Mouse (Mus musculus) gastrocnemius, adult 18-20 months (tissue): Measurements from ENCODE around the gene Hnrnpdl. TPM values are rescaled to one million over a fixed set of nuclear protein-coding genes. Genes with fewer than 3 reads are reported as not detected.

Experiments used
- DNase-seq: peaks from one replicate; pipeline ENCODE4 v3.0.0; 2021; ENCODE audit warnings: low spot score
- long read RNA-seq, 2 experiments: library from polyadenylated mRNA; stranded (forward); transcript quantifications; one replicate each; pipeline ENCODE4 v2.0.0; 2021
- total RNA-seq, 2 experiments: library from RNA; stranded (reverse); gene quantifications; 2 replicates each; pipeline ENCODE4 v1.2.3; 2021

Hnrnpdl gene
- 10 to 100 TPM; 67.4 to 67.7 TPM for total RNA-seq
- long read RNA-seq, experiment 1, transcript Hnrnpdl-207 (7 exons, 2,374 nt) = minor isoform, 6 of 49 reads
- long read RNA-seq, experiment 1, transcript Hnrnpdl-201 (9 exons, 2,149 nt) = minor isoform, 9 of 49 reads
- long read RNA-seq, experiment 1, transcript Hnrnpdl-202 (8 exons, 2,752 nt) = major isoform, 11 of 49 reads
- long read RNA-seq, experiment 1, partial matches to known transcripts = 16 of 49 reads
- long read RNA-seq, experiment 1, other reads (novel, unspliced or antisense) = 4 of 49 reads
- long read RNA-seq, experiment 2, transcript Hnrnpdl-202 (8 exons, 2,752 nt) = major isoform, 28 of 54 reads
- long read RNA-seq, experiment 2, transcript Hnrnpdl-201 (9 exons, 2,149 nt) = minor isoform, 5 of 54 reads
- long read RNA-seq, experiment 2, partial matches to known transcripts = 14 of 54 reads
- long read RNA-seq, experiment 2, other reads (novel, unspliced or antisense) = 4 of 54 reads

GRCm38 (mm10) chr5:100039602-100040142 lies at the start of gene Hnrnpdl, which contains the start of gene Enoph1:
TSS of gene Hnrnpdl (minus strand) at chr5:100039664.
TSS of gene Enoph1 (plus strand) at chr5:100039985.
- peak; percentile 91 for DNase-seq

- no peak for DNase-seq
Measured at GRCm38 (mm10) chr5:100085097-100085496, 45.6 kb upstream of the Hnrnpdl start.

GRCm38 (mm10) chr5:100083953-100084562 lies 44.6 kb upstream of the Hnrnpdl start:
- no peak for DNase-seq

GRCm38 (mm10) chr5:100082006-100082405 lies 42.5 kb upstream of the Hnrnpdl start:
- DNase-seq = no peak

GRCm38 (mm10) chr5:100079931-100080275 lies 40.4 kb upstream of the Hnrnpdl start:
- DNase-seq = no peak

- DNase-seq = no peak
Measured at GRCm38 (mm10) chr5:100079040-100079930, 39.8 kb upstream of the Hnrnpdl start.

GRCm38 (mm10) chr5:100074571-100074970 lies 35.1 kb upstream of the Hnrnpdl start:
- DNase-seq = no peak

GRCm38 (mm10) chr5:100072557-100072956 lies 33.1 kb upstream of the Hnrnpdl start:
- DNase-seq = no peak

- DNase-seq = no peak
Measured at GRCm38 (mm10) chr5:100071541-100071940, 32.1 kb upstream of the Hnrnpdl start.

- DNase-seq = peak; percentile 77
Measured at GRCm38 (mm10) chr5:100070255-100070654, 30.8 kb upstream of the Hnrnpdl start.

GRCm38 (mm10) chr5:100069526-100069925 lies 30.1 kb upstream of the Hnrnpdl start:
- no peak for DNase-seq

- DNase-seq = no peak
Measured at GRCm38 (mm10) chr5:100067579-100067978, 28.1 kb upstream of the Hnrnpdl start.

GRCm38 (mm10) chr5:100060876-100061275 lies 21.4 kb upstream of the Hnrnpdl start:
- DNase-seq = peak; percentile 21

- DNase-seq = no peak
Measured at GRCm38 (mm10) chr5:100059326-100059725, 19.9 kb upstream of the Hnrnpdl start.

GRCm38 (mm10) chr5:100058729-100059128 lies 19.3 kb upstream of the Hnrnpdl start:
- no peak for DNase-seq

GRCm38 (mm10) chr5:100057461-100058209 lies 18.2 kb upstream of the Hnrnpdl start:
- DNase-seq = no peak

GRCm38 (mm10) chr5:100055866-100056369 lies 16.5 kb upstream of the Hnrnpdl start:
- DNase-seq = no peak

- no peak for DNase-seq
Measured at GRCm38 (mm10) chr5:100054807-100055547, 15.5 kb upstream of the Hnrnpdl start.

GRCm38 (mm10) chr5:100052728-100053127 lies 13.3 kb upstream of the Hnrnpdl start:
- no peak for DNase-seq

GRCm38 (mm10) chr5:100049904-100050303 lies 10.4 kb upstream of the Hnrnpdl start:
- DNase-seq = no peak
